Mouse (Mus musculus) cerebellum, postnatal 14 days (tissue): ENCODE data around the gene C130074G19Rik.

ENCODE experiments used
- DNase-seq, 2 experiments: peaks; one replicate each; pipeline ENCODE4 v3.0.0; 2021; ENCODE audit warnings: mixed read lengths in 2 of 2

C130074G19Rik gene

GRCm38 (mm10) chr1:184836350-184836749 is 46.7 kb downstream of the C130074G19Rik start:
- DNase-seq, result no peak

- no peak for DNase-seq
Measured at GRCm38 (mm10) chr1:184833499-184833898, 49.5 kb downstream of the C130074G19Rik start.

GRCm38 (mm10) chr1:184832211-184832610 is 50.8 kb downstream of the C130074G19Rik start:
- no peak for DNase-seq

- no peak for DNase-seq
Measured at GRCm38 (mm10) chr1:184829897-184830296, 53.1 kb downstream of the C130074G19Rik start.

- no peak for DNase-seq
Measured at GRCm38 (mm10) chr1:184827175-184827701, 55.8 kb downstream of the C130074G19Rik start.

- DNase-seq, result peak; percentile 62 to 75
Measured at GRCm38 (mm10) chr1:184825093-184825492, 57.9 kb downstream of the C130074G19Rik start.

GRCm38 (mm10) chr1:184824439-184824851 is 58.6 kb downstream of the C130074G19Rik start:
- DNase-seq, result peak; percentile 92 to 97

GRCm38 (mm10) chr1:184822678-184823077 is 60.3 kb downstream of the C130074G19Rik start:
- DNase-seq, result peak; percentile 43 to 56
